Mouse (Mus musculus) neutrophil, adult 83 days (primary cell): Measurements from ENCODE around the gene Cd3g. TPM values are rescaled to one million over a fixed set of nuclear protein-coding genes. Genes with fewer than 3 reads are reported as not detected.

Source experiments
- total RNA-seq, 2 experiments: library from RNA; stranded (reverse); gene quantifications; one replicate each; pipeline ENCODE4 v1.2.4; 2023

The Cd3g gene
- 1 to 10 TPM in 1 of 2 experiments, under 1 TPM in 1; 0.81 to 1.1 TPM for total RNA-seq

GRCm38 (mm10) chr9:44980242-44980641 is at the start of gene Cd3g:
Gene Cd3g (minus strand): TSS chr9:44980431.

GRCm38 (mm10) chr9:45009180-45010078 is 29.2 kb upstream of the Cd3g start, which contains the start of gene Cd3e:
Gene Cd3e (minus strand): TSS chr9:45009627.

GRCm38 (mm10) chr9:44981676-44982075 is 1.4 kb upstream of the Cd3g start, which contains the start of gene Cd3d:
Gene Cd3d (plus strand): TSS chr9:44981786.

GRCm38 (mm10) chr9:44965126-44965832 is 15.0 kb downstream of the Cd3g start, which contains the start of gene Ube4a:
Gene Ube4a (minus strand): TSS chr9:44965600.

GRCm38 (mm10) chr9:44920374-44921122 is 59.7 kb downstream of the Cd3g start, which contains the start of gene Atp5l:
Gene Atp5l (minus strand): TSS chr9:44920742.

Other genes starting within 250 kb of the Cd3g start
- gene Phldb1, start 245.2 kb downstream of the Cd3g start, total RNA-seq = 1 to 10 TPM; 1.3 to 1.5 TPM
- gene Arcn1, start 212.6 kb downstream of the Cd3g start, total RNA-seq = 10 to 100 TPM; 79.7 to 81.0 TPM
- gene Ift46, start 212.5 kb downstream of the Cd3g start, total RNA-seq = 10 to 100 TPM; 22.1 to 26.1 TPM
- under 1 TPM; 0.18 to 0.71 TPM for gene Tmem25, start 181.1 kb downstream of the Cd3g start, total RNA-seq
- under 1 TPM; 0.64 to 0.81 TPM for gene Ttc36, start 177.4 kb downstream of the Cd3g start, total RNA-seq
- 10 to 100 TPM; 38.1 to 46.8 TPM for gene Kmt2a, start 99.1 kb downstream of the Cd3g start, total RNA-seq
- gene Atp5l, start 59.7 kb downstream of the Cd3g start, total RNA-seq = 100 to 1,000 TPM; 161 to 170 TPM
- gene Ube4a, start 14.8 kb downstream of the Cd3g start, total RNA-seq = 10 to 100 TPM; 69.0 to 81.5 TPM
- 100 to 1,000 TPM; 108 to 125 TPM for gene Cd3d, start 1.4 kb upstream of the Cd3g start, total RNA-seq
- 1 to 10 TPM in 1 of 2 experiments, under 1 TPM in 1; 0.86 to 1.1 TPM for gene Cd3e, start 29.2 kb upstream of the Cd3g start, total RNA-seq
- gene Mpzl2, start 59.4 kb upstream of the Cd3g start, total RNA-seq = not detected
- 10 to 100 TPM in 1 of 2 experiments, 1 to 10 TPM in 1; 8.5 to 11.9 TPM for gene Mpzl3, start 74.8 kb upstream of the Cd3g start, total RNA-seq
- gene Jaml, start 98.8 kb upstream of the Cd3g start, total RNA-seq = 100 to 1,000 TPM in 1 of 2 experiments, 10 to 100 TPM in 1; 97.6 to 103 TPM
- 1 to 10 TPM in 1 of 2 experiments, under 1 TPM in 1; 0.72 to 1.4 TPM for gene Scn2b, start 137.4 kb upstream of the Cd3g start, total RNA-seq
- gene Scn4b, start 158.0 kb upstream of the Cd3g start, total RNA-seq = under 1 TPM in 1 of 2 experiments, not detected in 1; 0.26 TPM
- gene BC049352, start 201.6 kb upstream of the Cd3g start, total RNA-seq = not detected
- gene Tmprss4, start 223.7 kb upstream of the Cd3g start, total RNA-seq = not detected